Mouse (Mus musculus) layer of hippocampus, adult 2 months (tissue): ENCODE results near the gene Crhr1. TPM values are rescaled to one million over a fixed set of nuclear protein-coding genes. Genes with fewer than 3 reads are reported as not detected.

Experiments
- DNase-seq, 2 experiments: peaks; one replicate each; pipeline ENCODE4 v3.0.0; 2022; ENCODE audit warnings: low spot score in 2 of 2
- H3K27ac ChIP-seq: fragments of 200-600 bp; 2 replicates; pipeline ENCODE4 v1.8.1; 2022
- H3K4me3 ChIP-seq: fragments of 200-600 bp; 2 replicates; pipeline ENCODE4 v1.8.1; 2022; ENCODE audit warnings: mild to moderate bottlenecking
- CTCF ChIP-seq: fragments of 200-600 bp; conservative IDR thresholded peaks from 2 replicates; pipeline ENCODE4 v1.8.1; 2022; ENCODE audit warnings: antibody characterized with exemption, mild to moderate bottlenecking, moderate library complexity
- total RNA-seq, 2 experiments: library from RNA; stranded (reverse); gene quantifications; 2 replicates each; pipeline ENCODE4 v1.2.3; 2021

Crhr1 gene
- total RNA-seq, 2 experiments from 2014 or later, result 6.3 to 9.2 TPM

DNA sequence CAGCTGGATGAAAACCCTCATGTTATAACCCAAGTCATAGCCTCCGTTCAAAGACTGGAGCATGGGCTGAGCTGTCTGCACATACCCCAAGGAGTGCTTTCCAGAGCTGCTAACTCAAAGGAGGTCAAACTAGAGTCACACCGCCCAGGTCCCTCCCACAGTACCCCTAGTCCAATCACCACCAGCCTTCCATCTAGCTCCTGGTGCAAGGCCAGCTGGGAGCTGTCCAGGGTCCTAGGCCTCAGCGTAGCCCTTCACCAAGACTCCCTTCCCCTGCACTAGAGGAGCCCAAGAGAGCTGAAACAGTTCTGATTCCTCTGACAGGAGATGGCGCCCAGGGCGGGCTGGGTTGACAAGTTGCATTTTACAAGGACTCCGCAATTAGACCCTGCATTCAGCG, 18.0 kb upstream of the Crhr1 start:
- DNase-seq, result no peak
- H3K4me3 ChIP-seq, result no peak overlapping the region
- 0 out of 2 replicates have a peak, but pooled peaks have one; percentile 7 for TF ChIP-seq CTCF
- no peak overlapping the region for H3K27ac ChIP-seq

DNA sequence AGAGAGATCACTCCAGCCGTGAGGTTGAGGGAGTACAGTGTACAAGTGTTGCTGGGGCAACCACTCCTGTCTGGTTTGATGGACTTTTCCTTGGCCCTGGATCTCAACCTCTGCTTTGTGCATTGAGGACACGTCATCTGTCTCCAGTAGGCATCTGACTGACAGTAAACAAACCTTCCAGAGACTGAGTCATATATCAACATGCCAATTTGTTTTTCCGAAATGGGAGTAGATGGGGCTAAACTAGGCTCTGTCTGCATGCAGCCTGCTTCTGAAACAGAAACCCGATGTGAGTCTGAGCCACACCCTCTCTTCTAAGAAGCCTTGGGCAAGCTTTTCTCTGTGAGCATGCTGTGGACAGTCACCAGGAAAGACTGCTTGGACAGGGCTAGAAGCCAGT, 14.3 kb upstream of the Crhr1 start:
- Histone ChIP-seq H3K4me3 (no peak overlapping the region), H3K27ac (no peak overlapping the region)
- no peak for DNase-seq
- no peak for TF ChIP-seq CTCF

DNA sequence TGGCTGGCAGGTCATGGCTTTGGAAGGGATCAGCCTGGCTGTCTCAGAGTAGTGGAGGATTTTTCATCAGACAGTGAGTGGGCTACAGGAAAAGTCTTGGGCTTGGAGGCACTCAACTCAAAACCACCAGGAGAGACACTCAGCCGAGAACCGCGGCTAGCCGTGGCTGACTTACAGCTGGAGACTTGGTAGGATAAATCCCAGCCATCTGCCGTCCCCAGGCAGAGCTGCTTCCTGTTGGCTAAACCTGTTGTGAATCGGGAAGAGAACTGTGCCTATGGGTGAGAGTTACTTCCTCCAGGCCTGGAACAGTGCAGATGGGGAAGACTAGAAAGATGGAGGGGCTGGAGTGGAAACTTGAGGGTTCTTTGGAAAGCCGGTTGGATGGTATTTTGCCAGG, 9.7 kb upstream of the Crhr1 start:
- no peak for DNase-seq
- no peak overlapping the region for H3K4me3 ChIP-seq
- TF ChIP-seq CTCF, result no peak
- no peak overlapping the region for H3K27ac ChIP-seq

DNA sequence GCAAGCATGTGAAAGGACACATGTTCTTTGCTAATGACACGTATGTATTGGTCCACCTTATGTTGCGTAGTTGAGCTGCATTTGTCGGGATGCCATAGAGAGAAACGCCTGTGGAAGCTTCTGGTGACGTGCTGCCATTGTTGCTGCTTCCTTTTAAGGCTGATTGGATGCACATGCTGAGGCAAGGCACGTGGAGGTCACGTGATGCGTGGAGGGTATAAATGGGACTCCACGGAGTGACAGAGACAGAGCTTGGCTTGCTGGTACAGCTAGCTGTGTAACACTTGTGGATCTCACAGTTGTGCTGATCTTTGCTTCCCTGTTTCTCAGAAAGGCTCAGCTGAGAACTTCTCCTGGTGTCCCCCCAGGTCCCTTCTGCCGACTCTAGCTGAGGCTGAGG, 9.2 kb upstream of the Crhr1 start:
- no peak for DNase-seq
- H3K27ac ChIP-seq, result no peak overlapping the region
- no peak for TF ChIP-seq CTCF
- no peak overlapping the region for H3K4me3 ChIP-seq

DNA sequence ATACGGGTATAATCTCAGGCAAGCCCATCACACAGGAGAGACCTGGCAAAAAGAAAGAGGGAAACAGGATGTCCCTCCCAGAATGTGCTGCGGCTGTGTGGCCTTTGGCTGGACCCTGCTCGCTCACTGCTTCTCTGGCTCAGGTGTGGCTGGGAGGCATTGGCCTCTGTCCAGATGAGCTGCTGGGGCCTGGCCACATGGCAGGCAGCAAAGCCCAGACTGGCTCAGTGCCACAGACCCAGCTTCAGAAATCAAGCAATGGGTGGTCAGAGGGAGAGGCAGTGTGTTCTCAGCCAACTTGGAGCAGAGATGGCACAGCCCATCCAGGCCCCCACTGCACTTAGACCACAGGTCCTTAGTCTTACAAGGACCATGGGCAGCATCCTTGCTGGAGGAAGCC, 8.1 kb upstream of the Crhr1 start:
- no peak for DNase-seq
- H3K27ac ChIP-seq, result no peak overlapping the region
- no peak for TF ChIP-seq CTCF
- H3K4me3 ChIP-seq, result no peak overlapping the region

DNA sequence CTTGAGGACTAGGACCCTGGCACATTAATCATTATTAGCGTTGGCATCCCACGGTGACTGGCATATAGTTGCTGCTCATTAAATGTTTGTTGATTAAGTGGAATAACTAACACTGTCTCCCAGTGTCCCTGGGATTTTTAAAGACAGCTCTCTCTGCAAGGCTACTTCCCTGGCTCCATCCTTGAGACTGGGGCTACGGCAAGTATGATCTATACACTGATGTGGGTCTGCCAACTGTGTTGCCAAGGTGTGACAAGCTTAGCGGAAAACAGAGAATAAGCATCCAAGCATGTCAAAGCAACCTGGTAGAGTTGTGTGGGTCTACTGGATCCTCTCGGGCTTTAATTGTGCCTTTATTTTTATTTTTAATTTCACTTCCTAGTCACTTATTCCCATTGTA, 3.2 kb upstream of the Crhr1 start:
- no peak overlapping the region for H3K27ac ChIP-seq
- H3K4me3 ChIP-seq, result no peak overlapping the region
- TF ChIP-seq CTCF, result no peak
- DNase-seq, result no peak

DNA sequence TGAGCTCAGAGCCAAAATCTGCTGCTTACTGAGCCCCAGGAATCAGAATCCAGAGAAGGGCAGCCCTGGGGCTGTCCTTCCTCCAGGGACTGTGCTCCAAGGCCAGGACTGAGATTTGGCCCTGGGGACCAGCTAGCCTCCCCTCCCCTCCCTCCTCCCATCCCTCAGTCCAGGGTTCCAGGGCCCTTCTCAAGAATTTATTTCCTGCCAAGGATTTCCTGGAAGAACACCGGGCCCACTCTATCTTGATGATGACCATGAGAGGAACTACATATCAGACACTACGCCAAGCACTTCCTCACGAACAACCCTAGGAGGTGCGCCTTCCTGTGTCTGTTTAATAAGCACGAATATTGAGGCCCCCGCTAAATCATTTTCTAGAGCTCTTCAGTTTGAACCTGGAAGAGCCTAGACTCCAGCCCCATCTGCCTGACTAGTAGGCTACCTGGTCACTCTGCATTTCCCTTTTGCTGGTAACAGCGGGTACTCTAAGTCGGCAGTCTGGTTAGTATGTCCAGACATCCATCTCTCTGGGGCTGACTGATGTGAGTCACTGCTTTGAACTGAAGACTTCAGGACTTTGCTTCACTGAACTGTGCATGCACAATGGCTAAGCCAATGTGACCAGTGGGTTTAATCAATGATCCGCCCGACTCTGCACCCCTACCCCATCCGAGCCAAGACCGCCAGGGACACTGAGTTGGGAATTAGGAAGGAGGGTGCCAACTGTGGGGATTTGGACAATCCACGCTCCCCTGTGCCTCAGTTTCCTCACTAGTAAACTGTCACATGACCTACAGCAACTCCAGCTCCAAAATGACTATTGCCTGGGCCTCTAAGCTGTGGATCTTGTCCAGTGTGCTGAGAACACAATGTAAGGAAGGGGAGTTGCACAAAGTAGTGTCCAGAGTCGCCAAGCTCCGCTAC, 1.7 kb upstream of the Crhr1 start:
- no peak for TF ChIP-seq CTCF
- no peak for DNase-seq
- Histone ChIP-seq H3K4me3 (no peak overlapping the region), H3K27ac (no peak overlapping the region)

DNA sequence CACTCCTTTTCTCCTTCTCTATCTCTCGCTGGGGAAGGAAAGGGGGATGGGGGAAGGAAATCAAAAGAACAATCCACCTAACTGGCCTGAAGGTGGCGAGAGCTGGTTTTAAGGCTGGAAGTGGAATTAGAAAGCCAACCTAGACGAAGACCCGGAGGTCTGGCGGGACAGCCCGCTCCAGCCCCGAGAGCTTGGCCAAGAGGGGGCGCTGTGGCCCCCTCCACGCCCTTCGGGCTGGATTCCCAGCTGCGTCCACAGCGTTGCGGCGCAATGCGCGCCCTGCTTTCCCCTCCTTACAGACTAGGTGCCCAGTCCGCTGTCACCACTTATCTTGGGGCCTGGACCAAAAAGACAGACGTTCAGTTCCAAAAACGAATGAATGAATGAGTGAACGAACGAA, 899 bp upstream of the Crhr1 start:
- peak; percentile 19 to 62 for DNase-seq
- H3K4me3 ChIP-seq, result peak overlapping the region; percentile 67
- peak; percentile 81 for TF ChIP-seq CTCF
- no peak overlapping the region for H3K27ac ChIP-seq

DNA sequence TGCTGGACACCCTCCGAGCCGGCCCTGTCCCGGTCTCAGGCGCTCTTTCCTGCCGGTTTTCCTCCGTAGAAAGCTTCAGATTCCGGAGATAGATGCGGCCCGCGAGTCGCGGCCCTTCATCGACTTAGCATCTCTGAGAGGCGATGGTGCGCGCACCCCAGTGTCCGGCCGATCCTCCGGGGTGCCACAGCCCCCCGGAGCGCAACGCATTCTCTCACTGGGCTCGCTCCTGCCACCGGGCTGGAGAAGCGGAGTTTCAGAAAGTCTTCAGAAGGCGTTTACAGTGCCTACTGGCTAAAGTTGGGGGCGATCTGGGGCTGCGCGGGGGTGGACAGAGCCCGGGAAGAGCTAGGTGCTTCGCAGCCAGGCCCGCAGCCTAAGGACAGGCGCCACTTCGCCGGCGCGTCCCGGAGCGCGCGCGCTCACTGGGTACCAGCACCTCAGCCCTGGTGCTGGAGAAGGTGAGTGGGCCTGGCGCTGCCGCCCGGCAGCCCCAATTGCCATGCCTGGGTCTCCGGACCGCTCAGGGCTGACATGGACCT, 858 bp downstream of the Crhr1 start:
- DNase-seq, result no peak
- no peak for TF ChIP-seq CTCF

DNA sequence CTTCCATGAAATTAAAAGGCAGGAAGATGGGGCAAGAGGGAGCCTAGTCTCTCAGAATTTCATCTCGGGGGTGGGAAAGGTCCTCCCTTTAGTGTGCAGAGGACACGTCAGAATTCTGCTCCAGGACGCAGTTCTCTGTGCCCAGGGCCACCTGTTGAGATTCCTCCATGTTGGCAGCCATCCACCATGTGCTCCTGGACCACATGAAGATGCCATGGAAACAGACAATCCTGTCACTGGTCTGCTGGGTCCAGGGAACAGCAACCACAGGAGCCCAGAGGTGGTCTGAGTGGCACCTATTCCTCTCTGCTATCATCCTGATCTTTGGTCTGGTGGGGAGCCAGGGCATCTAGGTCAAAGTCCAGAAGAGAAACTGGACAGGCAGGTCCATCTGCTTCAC, 6.3 kb downstream of the Crhr1 start:
- no peak for DNase-seq
- TF ChIP-seq CTCF, result no peak
- Histone ChIP-seq H3K27ac (no peak overlapping the region), H3K4me3 (no peak overlapping the region)

More for the DNA sequence above, 858 bp downstream of the Crhr1 start:
- peak overlapping the region; percentile 67 for H3K4me3 ChIP-seq
- peak overlapping the region; percentile 72 for H3K27ac ChIP-seq

DNA sequence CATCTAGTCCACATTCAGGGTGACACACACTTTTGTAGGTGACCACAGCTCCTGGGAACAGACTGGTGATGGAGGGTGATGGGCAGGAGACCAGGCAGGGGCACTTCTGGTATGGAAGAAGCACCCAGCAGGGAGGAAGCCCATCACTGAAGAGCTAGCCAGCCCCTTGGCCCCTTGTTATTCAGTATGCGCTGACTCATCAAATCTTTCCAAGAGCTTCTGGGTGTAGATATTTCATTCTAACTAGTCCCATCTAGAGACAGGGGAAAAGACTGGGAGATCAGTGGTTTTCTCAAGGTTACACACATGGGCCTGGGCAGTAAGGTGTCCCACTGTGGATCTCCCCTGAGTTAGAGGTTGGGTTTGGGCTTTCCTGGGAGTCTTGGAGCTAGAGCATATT, 12.3 kb downstream of the Crhr1 start:
- Histone ChIP-seq H3K4me3 (no peak overlapping the region), H3K27ac (no peak overlapping the region)
- DNase-seq, result no peak
- TF ChIP-seq CTCF, result no peak

DNA sequence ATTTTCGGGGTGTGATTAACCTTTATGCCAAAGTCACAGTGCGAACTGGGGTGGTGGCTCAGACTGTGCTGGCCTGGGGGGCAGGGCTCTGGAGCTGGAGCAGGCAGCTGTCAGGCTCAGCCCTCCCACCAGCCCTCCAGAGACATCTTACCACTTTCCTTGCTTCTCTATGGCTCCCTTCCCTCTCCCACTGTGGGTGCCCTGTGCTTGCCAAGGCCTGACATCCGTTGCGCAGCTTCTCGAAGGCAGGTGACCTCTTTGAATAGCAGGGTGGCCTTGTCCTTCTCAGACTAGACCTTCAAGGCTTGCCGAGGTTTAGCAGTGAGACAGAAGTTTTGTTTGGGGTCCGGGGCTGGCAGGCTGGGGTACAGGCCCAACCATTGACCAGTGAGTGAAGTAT, 16.1 kb downstream of the Crhr1 start:
- no peak for DNase-seq
- no peak for TF ChIP-seq CTCF
- Histone ChIP-seq H3K27ac (no peak overlapping the region), H3K4me3 (no peak overlapping the region)

DNA sequence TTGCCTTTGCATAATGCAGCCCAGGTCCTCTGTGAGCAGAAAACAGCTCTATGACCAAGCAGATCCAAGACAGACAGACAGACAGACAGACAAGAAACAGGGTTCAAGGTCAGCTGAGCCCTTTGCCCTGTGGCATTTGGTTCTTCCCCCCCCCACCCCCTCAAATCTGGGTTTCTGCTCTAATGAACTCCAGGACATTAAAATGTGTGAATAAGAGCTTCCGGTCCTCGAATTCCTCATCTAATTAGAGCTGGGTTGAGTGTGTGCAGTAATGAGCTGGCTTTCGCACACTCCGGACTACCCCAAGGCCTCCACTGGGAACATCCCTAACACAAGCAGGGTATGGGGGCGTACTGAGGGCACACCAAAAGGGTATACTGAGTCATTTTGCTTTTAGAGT, 18.3 kb downstream of the Crhr1 start:
- no peak for TF ChIP-seq CTCF
- no peak overlapping the region for H3K4me3 ChIP-seq
- H3K27ac ChIP-seq, result no peak overlapping the region
- no peak for DNase-seq

DNA sequence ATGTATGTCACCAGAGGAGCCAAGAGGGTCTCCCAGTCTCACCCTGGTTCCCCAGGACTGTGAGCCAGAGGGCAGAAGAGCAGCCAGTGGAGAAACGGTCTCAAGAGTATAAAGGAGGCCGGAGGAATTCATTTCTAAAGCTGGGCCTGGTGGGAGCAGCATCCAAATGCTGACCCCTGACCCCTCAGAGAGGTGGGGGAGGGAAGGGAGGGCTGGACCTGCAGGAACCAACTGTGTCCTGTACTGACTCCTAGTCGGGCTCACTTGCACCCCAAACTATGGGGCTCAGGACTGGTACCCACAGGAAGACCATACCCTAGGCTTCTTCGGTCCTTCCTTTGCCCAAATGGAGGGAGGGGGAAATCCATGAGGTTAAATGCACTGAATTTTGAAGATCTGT, 21.7 kb downstream of the Crhr1 start:
- DNase-seq, result no peak
- no peak overlapping the region for H3K27ac ChIP-seq
- TF ChIP-seq CTCF, result no peak
- H3K4me3 ChIP-seq, result no peak overlapping the region
